Mouse (Mus musculus) kidney, embryonic 14.5 days (tissue): ENCODE data around the gene Smyd3. TPM values are rescaled to one million over a fixed set of nuclear protein-coding genes. Genes with fewer than 3 reads are reported as not detected.
A peak's percentile ranks its signal among the peaks of the same experiment; 100 is the strongest.

ENCODE experiments used
- ATAC-seq: fragments of 200-750 bp; cut with Nextera tagmentation; 2 replicates; pipeline ENCODE4 v1.8.0; 2017; ENCODE audit warnings: moderate number of reproducible peaks, mild to moderate bottlenecking, moderate TSS enrichment, moderate library complexity; ENCODE audit not compliant: low FRiP score, low TSS enrichment
- H3K27ac ChIP-seq: fragments of 300-500 bp; sonication (generic); 2 replicates; pipeline ENCODE4 v1.5.1; 2014; ENCODE audit warnings: low read depth, mild to moderate bottlenecking, low read length, moderate library complexity, mixed read lengths
- H3K27me3 ChIP-seq: fragments of 300-500 bp; sonication (generic); 2 replicates; pipeline ENCODE4 v1.6.1; 2014; ENCODE audit warnings: mild to moderate bottlenecking, low read length; ENCODE audit not compliant: control insufficient read depth, insufficient read depth
- H3K36me3 ChIP-seq: fragments of 300-500 bp; sonication (generic); 2 replicates; pipeline ENCODE4 v1.6.1; 2014; ENCODE audit warnings: low read length, mixed read lengths; ENCODE audit not compliant: control insufficient read depth, insufficient read depth
- H3K4me1 ChIP-seq: fragments of 300-500 bp; sonication (generic); 2 replicates; pipeline ENCODE4 v1.6.1; 2014; ENCODE audit warnings: low read length, mixed read lengths; ENCODE audit not compliant: control insufficient read depth, insufficient read depth
- H3K4me2 ChIP-seq: fragments of 300-500 bp; sonication (generic); replicated peaks from 2 replicates; pipeline ENCODE4 v1.6.1; 2014; ENCODE audit warnings: low read depth, mild to moderate bottlenecking, low read length
- H3K4me3 ChIP-seq: fragments of 300-500 bp; sonication (generic); 2 replicates; pipeline ENCODE4 v1.5.1; 2014; ENCODE audit warnings: mild to moderate bottlenecking, low read length
- H3K9ac ChIP-seq: fragments of 300-500 bp; sonication (generic); 2 replicates; pipeline ENCODE4 v1.6.1; 2014; ENCODE audit warnings: low read depth, mild to moderate bottlenecking, low read length, moderate library complexity
- H3K9me3 ChIP-seq: fragments of 300-500 bp; sonication (generic); 2 replicates; pipeline ENCODE4 v1.6.1; 2016; ENCODE audit warnings: low read length; ENCODE audit not compliant: control insufficient read depth
- WGBS: fragments of 180-500 bp; shearing (Covaris S2); extraction: QIAGEN DNeasy Blood & Tissue Kit; methylation state at CpG from one replicate; pipeline ENCODE4 v1.1.7; 2014; 5-methylcytosine and 5-hydroxymethylcytosine counted together
- polyA plus RNA-seq: library from polyadenylated mRNA; unstranded; fragments of >200 nt; fragmentation: Nextera tagmentation; extraction: Ambion mirVana; gene quantifications from 2 replicates; pipeline ENCODE4 v1.2.1, GENCODE M21; 2014

The Smyd3 gene
- polyA plus RNA-seq, 1 experiment from 2014 or later = 21.5 TPM

GRCm38 (mm10) chr1:178994263-178994662 is 523.6 kb downstream of the Smyd3 start:
- H3K4me3 ChIP-seq = no peak overlapping the region
- peaks cover 16% of the 10 kb centered on the region for H3K4me1 ChIP-seq
- H3K9ac ChIP-seq = no peak overlapping the region
- no peaks in the 10 kb centered on the region for H3K9me3 ChIP-seq
- no peak overlapping the region for H3K27ac ChIP-seq
- H3K4me2 ChIP-seq = no peak overlapping the region
- ATAC-seq = no peak
- H3K36me3 ChIP-seq = no peaks in the 10 kb centered on the region
- WGBS = 80% methylated on average over 7 of the region's 7 CpGs
- no peaks in the 10 kb centered on the region for H3K27me3 ChIP-seq

GRCm38 (mm10) chr1:178992503-178992902 is 525.3 kb downstream of the Smyd3 start:
- H3K4me3 ChIP-seq = no peak overlapping the region
- no peaks in the 10 kb centered on the region for H3K36me3 ChIP-seq
- no peak overlapping the region for H3K9ac ChIP-seq
- H3K9me3 ChIP-seq = no peaks in the 10 kb centered on the region
- H3K4me2 ChIP-seq = no peak overlapping the region
- no peak for ATAC-seq
- WGBS = 91% methylated on average over 3 of the region's 3 CpGs
- peaks cover 10% of the 10 kb centered on the region for H3K4me1 ChIP-seq
- H3K27ac ChIP-seq = no peak overlapping the region
- no peaks in the 10 kb centered on the region for H3K27me3 ChIP-seq

GRCm38 (mm10) chr1:178991470-178991869 is 526.4 kb downstream of the Smyd3 start:
- Histone ChIP-seq H3K4me3 (no peak overlapping the region), H3K27me3 (no peaks in the 10 kb centered on the region), H3K4me1 (peaks cover 10% of the 10 kb centered on the region; the same call in 1 of the 2 replicates), H3K27ac (no peak overlapping the region), H3K9me3 (no peaks in the 10 kb centered on the region), H3K4me2 (no peak overlapping the region), H3K9ac (no peak overlapping the region), H3K36me3 (no peaks in the 10 kb centered on the region)
- ATAC-seq = no peak; the same call in 1 of the 2 replicates
- 54% methylated on average over 4 of the region's 4 CpGs for WGBS

DNA sequence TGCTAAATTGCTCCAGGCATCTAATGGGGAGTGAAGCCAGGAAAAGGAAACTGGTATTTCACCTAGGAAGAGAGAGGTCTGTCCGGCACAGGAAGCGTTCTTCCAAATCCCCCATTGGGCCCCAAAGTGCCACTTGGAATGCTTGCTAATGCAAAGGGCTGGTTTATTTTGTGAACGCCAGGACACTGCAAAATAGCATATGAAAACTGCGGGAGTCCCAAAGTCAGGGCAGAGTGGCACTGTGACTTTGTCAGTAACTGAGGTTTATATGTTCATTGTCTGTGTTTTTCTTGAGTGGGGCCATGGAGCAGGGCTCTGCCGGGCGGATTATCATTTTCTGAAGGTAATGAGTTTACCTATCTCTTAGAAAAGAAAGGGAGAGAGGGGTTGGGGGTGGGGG is 526.8 kb downstream of the Smyd3 start:
- Histone ChIP-seq H3K27ac (no peak overlapping the region), H3K27me3 (no peaks in the 10 kb centered on the region), H3K4me1 (peaks cover 10% of the 10 kb centered on the region; the same call in 1 of the 2 replicates), H3K9ac (no peak overlapping the region), H3K36me3 (no peaks in the 10 kb centered on the region), H3K4me3 (no peak overlapping the region), H3K4me2 (no peak overlapping the region), H3K9me3 (no peaks in the 10 kb centered on the region)
- 78% methylated on average over 6 of the region's 6 CpGs for WGBS
- no peak for ATAC-seq

DNA sequence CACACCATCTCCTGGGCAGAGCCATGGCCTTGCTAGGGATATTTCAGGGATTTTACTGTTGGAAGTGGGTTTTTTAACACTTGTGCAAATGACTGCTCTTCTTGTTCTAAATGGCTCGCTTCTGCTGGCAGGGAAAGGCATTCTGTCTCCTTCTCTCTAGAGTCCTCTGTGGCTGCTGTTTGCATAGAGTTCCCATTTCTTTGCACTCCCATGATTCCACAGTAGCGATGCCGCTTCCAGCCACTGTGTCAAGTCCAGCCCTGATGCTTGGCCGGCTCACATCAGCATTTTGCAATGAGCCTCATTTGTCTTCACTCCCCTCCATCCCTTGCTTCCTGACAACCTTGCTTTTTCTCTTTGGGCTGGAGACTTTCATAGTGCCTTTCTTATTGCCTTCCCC is 528.4 kb downstream of the Smyd3 start:
- Histone ChIP-seq H3K27ac (no peak overlapping the region), H3K9me3 (no peaks in the 10 kb centered on the region), H3K36me3 (no peaks in the 10 kb centered on the region), H3K27me3 (no peaks in the 10 kb centered on the region), H3K4me2 (no peak overlapping the region), H3K4me3 (no peak overlapping the region), H3K9ac (no peak overlapping the region), H3K4me1 (peaks cover 10% of the 10 kb centered on the region; the same call in 1 of the 2 replicates)
- 78% methylated on average over 4 of the region's 4 CpGs for WGBS
- no peak for ATAC-seq

DNA sequence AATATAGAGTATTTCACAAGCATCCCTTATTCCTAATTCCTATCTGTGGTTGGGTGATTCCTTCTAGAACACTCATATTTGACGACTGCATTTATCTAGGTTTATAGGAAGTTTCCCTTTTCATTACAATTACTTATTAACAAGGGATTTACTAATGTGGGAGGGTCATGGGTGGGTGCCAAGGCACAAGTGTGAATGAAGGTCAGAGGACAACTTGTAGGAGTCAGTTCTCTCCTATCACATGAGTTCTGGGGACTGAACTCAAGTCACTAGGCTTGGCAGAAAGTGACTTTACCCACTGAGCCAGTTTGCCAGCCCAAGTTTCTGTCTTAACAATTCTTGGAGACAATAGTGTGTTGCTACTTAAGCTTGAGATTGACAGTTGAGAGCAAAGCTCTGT is 529.7 kb downstream of the Smyd3 start:
- H3K9ac ChIP-seq = no peak overlapping the region
- no peak overlapping the region for H3K4me2 ChIP-seq
- no peaks in the 10 kb centered on the region for H3K36me3 ChIP-seq
- no peak overlapping the region for H3K27ac ChIP-seq
- H3K9me3 ChIP-seq = no peaks in the 10 kb centered on the region
- H3K27me3 ChIP-seq = no peaks in the 10 kb centered on the region
- peaks cover 10% of the 10 kb centered on the region; the same call in 1 of the 2 replicates for H3K4me1 ChIP-seq
- 81% methylated on average over 1 of the region's 1 CpGs for WGBS
- ATAC-seq = no peak
- no peak overlapping the region for H3K4me3 ChIP-seq

GRCm38 (mm10) chr1:178981641-178982040 is 536.2 kb downstream of the Smyd3 start:
- Histone ChIP-seq H3K27me3 (no peaks in the 10 kb centered on the region), H3K4me3 (no peak overlapping the region), H3K4me2 (no peak overlapping the region), H3K27ac (no peak overlapping the region), H3K9me3 (no peaks in the 10 kb centered on the region), H3K4me1 (no peaks in the 10 kb centered on the region), H3K36me3 (no peaks in the 10 kb centered on the region), H3K9ac (no peak overlapping the region)
- 66% methylated on average over 5 of the region's 5 CpGs for WGBS
- ATAC-seq = no peak

DNA sequence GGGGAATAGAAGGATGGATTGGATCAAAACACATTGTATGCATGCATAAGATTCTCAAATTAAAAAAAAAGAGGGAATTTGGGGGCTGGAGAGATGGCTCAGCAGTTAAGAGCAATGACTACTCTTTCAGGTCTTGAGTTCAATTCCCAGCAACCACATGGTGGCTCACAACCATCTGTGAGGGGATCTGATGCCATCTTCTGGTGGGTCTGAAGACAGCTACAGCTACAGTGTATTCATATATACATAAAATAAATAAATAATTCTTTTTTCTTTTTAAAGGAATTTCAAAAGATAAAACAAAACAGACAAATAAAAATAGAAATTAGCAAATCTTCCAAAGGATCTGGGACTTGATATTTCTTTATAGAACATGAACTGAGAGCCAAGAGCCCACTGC is 537.7 kb downstream of the Smyd3 start:
- no peaks in the 10 kb centered on the region for H3K4me1 ChIP-seq
- no peak for ATAC-seq
- H3K4me2 ChIP-seq = no peak overlapping the region

GRCm38 (mm10) chr1:178978617-178979245 is 539.1 kb downstream of the Smyd3 start:
- Histone ChIP-seq H3K9ac (no peak overlapping the region), H3K4me2 (no peak overlapping the region), H3K9me3 (no peaks in the 10 kb centered on the region), H3K4me1 (no peaks in the 10 kb centered on the region), H3K36me3 (no peaks in the 10 kb centered on the region), H3K27ac (no peak overlapping the region), H3K4me3 (no peak overlapping the region), H3K27me3 (no peaks in the 10 kb centered on the region)
- 43% methylated on average over 8 of the region's 8 CpGs for WGBS
- ATAC-seq = 0 out of 2 replicates have a peak, but pooled peaks have one; percentile 28

More for the DNA sequence above, 537.7 kb downstream of the Smyd3 start:
- Histone ChIP-seq H3K9me3 (no peaks in the 10 kb centered on the region), H3K27me3 (no peaks in the 10 kb centered on the region), H3K9ac (no peak overlapping the region), H3K36me3 (no peaks in the 10 kb centered on the region), H3K4me3 (no peak overlapping the region), H3K27ac (no peak overlapping the region)
